Mouse (Mus musculus): Measurements from ENCODE around the gene Urb1. TPM values are rescaled to one million over a fixed set of nuclear protein-coding genes. Genes with fewer than 3 reads are reported as not detected.

The Urb1 gene
- polyA plus RNA-seq, 1 experiment from 2014 or later = 6.2 TPM

DNA sequence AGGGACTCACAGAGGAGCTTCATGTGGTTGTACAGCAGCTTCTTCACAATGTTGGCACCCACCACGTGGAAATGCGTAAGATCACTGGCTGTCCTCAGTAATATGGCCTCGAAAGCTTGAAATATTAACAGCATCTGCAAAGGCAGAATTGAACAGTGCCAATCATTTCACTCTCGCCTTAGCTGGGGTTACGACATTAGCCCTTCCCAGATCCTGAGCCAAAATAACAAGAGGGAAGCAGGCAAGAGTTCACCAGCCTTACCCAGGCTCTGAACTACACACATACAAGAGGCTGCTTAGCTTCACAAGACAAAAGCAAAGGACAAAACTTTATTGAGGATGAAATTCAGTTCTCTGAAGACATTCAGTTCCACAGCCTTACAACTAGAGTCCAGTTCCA lies 5.7 kb downstream of the Urb1 start:
- no peaks in the 10 kb centered on the region for H3K4me1 ChIP-seq (ENCODE audit: control insufficient read depth, insufficient read depth, low read length)
- H3K9me3 ChIP-seq (ENCODE audit: control insufficient read depth, low read length) = no peaks in the 10 kb centered on the region
- ATAC-seq = no peak
- no peaks in the 10 kb centered on the region for H3K27me3 ChIP-seq (replicated peaks; ENCODE audit: control insufficient read depth, insufficient read depth, low read length)
- H3K27ac ChIP-seq (ENCODE audit: low read length) = no peak overlapping the region
- WGBS = 84% methylated on average over 5 of the region's 5 CpGs
- H3K9ac ChIP-seq (ENCODE audit: low read depth, low read length) = no peak overlapping the region
- no peak overlapping the region for H3K4me2 ChIP-seq (ENCODE audit: low read depth, low read length)
- H3K4me3 ChIP-seq (ENCODE audit: low read length) = no peak overlapping the region
- peaks cover 11% of the 10 kb centered on the region; the same call in 1 of the 2 replicates for H3K36me3 ChIP-seq (ENCODE audit: control insufficient read depth, insufficient read depth, low read length)

DNA sequence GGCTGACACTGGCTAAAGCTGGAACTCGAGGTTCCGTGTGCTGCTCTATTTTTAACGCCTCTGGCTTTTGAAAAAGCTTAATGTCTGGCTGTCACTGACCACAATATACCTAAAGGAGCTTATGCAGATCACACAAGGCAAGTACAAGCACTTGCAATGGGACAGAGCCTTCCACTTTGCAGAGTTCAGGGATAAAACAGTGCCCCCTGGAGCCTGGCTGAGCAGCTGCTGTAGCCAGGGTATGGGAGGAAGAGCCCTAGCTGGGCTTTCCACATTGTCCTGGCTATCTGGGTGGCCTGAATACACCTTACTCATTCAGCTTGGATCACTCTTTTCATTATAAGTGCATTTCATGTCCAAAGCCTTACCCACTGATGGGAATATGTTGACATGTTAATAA lies 8.3 kb downstream of the Urb1 start:
- no peaks in the 10 kb centered on the region for H3K9me3 ChIP-seq (ENCODE audit: control insufficient read depth, low read length)
- H3K4me1 ChIP-seq (ENCODE audit: control insufficient read depth, insufficient read depth, low read length) = no peaks in the 10 kb centered on the region
- H3K4me2 ChIP-seq (ENCODE audit: low read depth, low read length) = no peak overlapping the region
- WGBS = 91% methylated on average over 3 of the region's 3 CpGs
- no peak overlapping the region for H3K27ac ChIP-seq (ENCODE audit: low read length)
- H3K36me3 ChIP-seq (ENCODE audit: control insufficient read depth, insufficient read depth, low read length) = peaks cover 11% of the 10 kb centered on the region
- H3K9ac ChIP-seq (ENCODE audit: low read depth, low read length) = no peak overlapping the region
- H3K4me3 ChIP-seq (ENCODE audit: low read length) = no peak overlapping the region
- H3K27me3 ChIP-seq (replicated peaks; ENCODE audit: control insufficient read depth, insufficient read depth, low read length) = no peaks in the 10 kb centered on the region
- ATAC-seq = no peak; the same call in 1 of the 2 replicates

DNA sequence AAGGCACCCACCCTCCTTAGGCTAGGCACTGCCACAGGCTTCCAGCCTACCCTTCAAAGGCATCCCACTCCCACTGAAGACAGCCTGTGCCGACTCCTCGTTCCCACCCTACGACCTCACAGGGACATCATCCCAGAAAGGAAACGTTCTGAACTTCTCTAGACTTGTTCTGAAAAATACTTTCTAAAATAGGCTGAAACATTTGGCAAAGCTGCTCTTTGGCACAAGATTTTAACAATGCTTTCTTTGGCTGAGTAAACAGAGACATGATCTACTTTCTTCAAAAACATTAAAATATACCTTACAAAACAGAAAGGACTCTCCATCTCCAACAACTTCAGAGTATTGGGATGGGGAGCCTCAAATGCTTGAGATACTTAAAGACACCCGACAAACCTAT lies 9.0 kb downstream of the Urb1 start:
- H3K9ac ChIP-seq (ENCODE audit: low read depth, low read length) = no peak overlapping the region
- 90% methylated on average over 5 of the region's 5 CpGs for WGBS
- H3K27ac ChIP-seq (ENCODE audit: low read length) = no peak overlapping the region
- no peak overlapping the region for H3K4me3 ChIP-seq (ENCODE audit: low read length)
- no peak overlapping the region for H3K4me2 ChIP-seq (ENCODE audit: low read depth, low read length)
- H3K4me1 ChIP-seq (ENCODE audit: control insufficient read depth, insufficient read depth, low read length) = no peaks in the 10 kb centered on the region
- ATAC-seq = no peak
- peaks cover 11% of the 10 kb centered on the region for H3K36me3 ChIP-seq (ENCODE audit: control insufficient read depth, insufficient read depth, low read length)
- no peaks in the 10 kb centered on the region for H3K27me3 ChIP-seq (replicated peaks; ENCODE audit: control insufficient read depth, insufficient read depth, low read length)
- no peaks in the 10 kb centered on the region for H3K9me3 ChIP-seq (ENCODE audit: control insufficient read depth, low read length)

DNA sequence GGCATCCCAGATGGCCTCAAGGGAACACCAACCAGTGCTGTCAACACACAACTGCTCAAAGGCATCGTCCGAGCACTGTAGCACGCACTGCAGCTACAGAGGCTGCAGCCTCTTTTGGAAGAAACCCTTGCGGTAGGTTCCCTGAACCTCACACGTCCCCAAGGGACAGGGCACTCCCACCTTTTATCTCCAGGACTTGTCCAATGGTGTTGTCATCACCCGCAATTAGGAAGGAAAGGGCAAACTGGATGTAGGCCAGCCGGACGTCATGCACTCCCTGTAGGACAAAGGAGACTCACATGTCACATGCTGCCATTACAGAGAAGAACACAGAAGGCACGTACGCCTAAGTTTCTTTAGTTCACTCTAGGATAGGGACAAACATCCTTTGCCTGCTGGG lies 10.4 kb downstream of the Urb1 start:
- 88% methylated on average over 10 of the region's 10 CpGs for WGBS
- Histone ChIP-seq H3K9me3 (ENCODE audit: control insufficient read depth, low read length) (no peaks in the 10 kb centered on the region), H3K4me3 (ENCODE audit: low read length) (no peak overlapping the region)

DNA sequence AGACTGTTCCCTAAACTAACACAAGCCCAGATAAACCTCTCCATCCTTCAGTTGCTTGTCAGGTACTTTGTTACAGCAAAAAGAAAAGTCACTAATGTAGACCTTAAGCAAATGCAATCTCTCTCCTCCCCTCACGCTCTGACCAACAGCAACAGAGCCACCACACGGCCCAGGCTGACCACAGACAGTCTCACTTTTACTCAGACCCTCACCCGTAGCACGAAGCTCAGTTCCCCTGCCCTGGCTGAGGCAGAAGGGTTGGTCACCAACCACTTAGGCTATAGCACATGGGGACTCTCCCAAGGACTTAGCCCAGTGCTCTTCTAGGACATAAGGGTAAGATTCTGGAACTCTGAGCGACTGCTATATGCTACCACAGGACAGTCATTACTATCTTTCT lies 11.4 kb downstream of the Urb1 start:
- H3K4me2 ChIP-seq (ENCODE audit: low read depth, low read length) = no peak overlapping the region
- H3K9ac ChIP-seq (ENCODE audit: low read depth, low read length) = no peak overlapping the region
- no peaks in the 10 kb centered on the region for H3K27me3 ChIP-seq (replicated peaks; ENCODE audit: control insufficient read depth, insufficient read depth, low read length)
- H3K27ac ChIP-seq (ENCODE audit: low read length) = no peak overlapping the region
- peaks cover 4% of the 10 kb centered on the region; the same call in 1 of the 2 replicates for H3K36me3 ChIP-seq (ENCODE audit: control insufficient read depth, insufficient read depth, low read length)
- ATAC-seq = no peak
- H3K9me3 ChIP-seq (ENCODE audit: control insufficient read depth, low read length) = no peaks in the 10 kb centered on the region
- H3K4me3 ChIP-seq (ENCODE audit: low read length) = no peak overlapping the region
- no peaks in the 10 kb centered on the region for H3K4me1 ChIP-seq (ENCODE audit: control insufficient read depth, insufficient read depth, low read length)
- 90% methylated on average over 5 of the region's 5 CpGs for WGBS

More for the DNA sequence above, 10.4 kb downstream of the Urb1 start:
- Histone ChIP-seq H3K36me3 (ENCODE audit: control insufficient read depth, insufficient read depth, low read length) (peaks cover 11% of the 10 kb centered on the region), H3K27ac (ENCODE audit: low read length) (no peak overlapping the region), H3K4me2 (ENCODE audit: low read depth, low read length) (no peak overlapping the region), H3K4me1 (ENCODE audit: control insufficient read depth, insufficient read depth, low read length) (no peaks in the 10 kb centered on the region), H3K27me3 (replicated peaks; ENCODE audit: control insufficient read depth, insufficient read depth, low read length) (no peaks in the 10 kb centered on the region), H3K9ac (ENCODE audit: low read depth, low read length) (no peak overlapping the region)
- no peak for ATAC-seq

DNA sequence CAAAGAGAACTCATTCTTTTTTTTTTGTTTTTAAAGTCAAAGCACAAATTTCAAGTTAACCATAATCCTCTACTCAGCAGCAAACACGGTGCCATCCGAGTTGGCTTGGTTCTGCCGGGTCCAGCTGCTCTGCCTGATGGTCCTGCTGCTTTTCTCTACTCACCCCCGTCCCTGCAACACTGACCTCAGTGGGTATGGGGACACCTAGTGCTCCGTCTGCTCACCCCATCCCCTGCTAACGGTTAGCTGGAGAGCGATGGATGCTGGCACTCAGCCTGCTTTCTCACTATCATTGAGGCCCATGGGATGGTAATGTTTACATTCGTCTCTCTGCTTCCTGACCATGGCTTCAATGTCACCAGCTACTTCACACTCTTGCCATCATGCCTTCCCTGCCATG lies 11.8 kb downstream of the Urb1 start:
- H3K27me3 ChIP-seq (replicated peaks; ENCODE audit: control insufficient read depth, insufficient read depth, low read length) = no peaks in the 10 kb centered on the region
- no peak overlapping the region for H3K9ac ChIP-seq (ENCODE audit: low read depth, low read length)
- no peaks in the 10 kb centered on the region for H3K9me3 ChIP-seq (ENCODE audit: control insufficient read depth, low read length)
- no peak overlapping the region for H3K4me2 ChIP-seq (ENCODE audit: low read depth, low read length)
- H3K4me1 ChIP-seq (ENCODE audit: control insufficient read depth, insufficient read depth, low read length) = no peaks in the 10 kb centered on the region
- WGBS = 84% methylated on average over 8 of the region's 8 CpGs
- ATAC-seq = no peak
- no peak overlapping the region for H3K27ac ChIP-seq (ENCODE audit: low read length)
- H3K4me3 ChIP-seq (ENCODE audit: low read length) = no peak overlapping the region
- H3K36me3 ChIP-seq (ENCODE audit: control insufficient read depth, insufficient read depth, low read length) = peaks cover 4% of the 10 kb centered on the region; the same call in 1 of the 2 replicates

DNA sequence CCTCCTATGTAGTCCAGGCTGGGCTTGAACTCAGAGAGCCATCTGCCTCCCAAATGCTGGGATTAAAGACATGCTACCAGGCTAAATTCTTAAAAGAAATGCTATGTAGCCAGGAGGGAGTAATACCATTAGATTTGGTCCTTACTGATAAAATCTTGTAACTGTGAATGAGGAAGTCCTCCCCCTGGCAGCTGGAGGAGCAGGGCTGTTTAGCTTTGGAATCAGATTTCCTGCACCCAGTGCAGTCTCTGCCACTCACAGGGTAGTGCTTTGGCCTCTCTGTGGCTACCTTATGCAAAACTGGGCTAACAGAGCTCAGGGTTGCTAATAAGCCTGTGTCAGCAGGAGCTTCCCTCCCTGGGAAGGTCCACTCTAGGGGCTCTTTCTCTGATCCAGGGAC lies 15.5 kb downstream of the Urb1 start:
- Histone ChIP-seq H3K27ac (ENCODE audit: low read length) (no peak overlapping the region), H3K27me3 (replicated peaks; ENCODE audit: control insufficient read depth, insufficient read depth, low read length) (no peaks in the 10 kb centered on the region), H3K36me3 (ENCODE audit: control insufficient read depth, insufficient read depth, low read length) (peaks cover 7% of the 10 kb centered on the region), H3K4me2 (ENCODE audit: low read depth, low read length) (no peak overlapping the region), H3K4me1 (ENCODE audit: control insufficient read depth, insufficient read depth, low read length) (no peaks in the 10 kb centered on the region), H3K9me3 (ENCODE audit: control insufficient read depth, low read length) (no peaks in the 10 kb centered on the region), H3K9ac (ENCODE audit: low read depth, low read length) (no peak overlapping the region), H3K4me3 (ENCODE audit: low read length) (no peak overlapping the region)
- ATAC-seq = no peak

DNA sequence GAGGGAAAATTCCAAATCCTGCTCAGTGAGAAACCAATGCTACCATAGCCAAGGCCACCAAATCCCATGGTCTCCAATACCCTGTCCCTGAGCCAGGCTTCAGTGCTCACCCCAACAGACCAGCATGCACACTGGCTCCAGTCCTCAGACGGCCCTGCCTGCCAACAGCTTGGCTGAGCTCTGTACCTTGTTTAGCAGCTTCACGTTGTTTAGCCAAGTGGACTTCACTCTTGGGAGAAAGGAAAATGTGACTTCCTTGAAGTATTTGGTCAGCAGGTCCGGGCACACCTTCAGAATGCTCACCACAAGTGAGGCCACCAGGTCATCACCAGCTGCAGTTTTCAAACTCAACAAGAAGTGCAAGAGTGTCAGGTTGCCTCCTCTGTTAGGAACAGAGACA lies 17.7 kb downstream of the Urb1 start:
- ATAC-seq = no peak
- 83% methylated on average over 3 of the region's 3 CpGs for WGBS
- Histone ChIP-seq H3K27me3 (replicated peaks; ENCODE audit: control insufficient read depth, insufficient read depth, low read length) (no peaks in the 10 kb centered on the region), H3K9me3 (ENCODE audit: control insufficient read depth, low read length) (no peaks in the 10 kb centered on the region), H3K36me3 (ENCODE audit: control insufficient read depth, insufficient read depth, low read length) (peaks cover 15% of the 10 kb centered on the region), H3K27ac (ENCODE audit: low read length) (no peak overlapping the region), H3K4me3 (ENCODE audit: low read length) (no peak overlapping the region), H3K4me2 (ENCODE audit: low read depth, low read length) (no peak overlapping the region), H3K9ac (ENCODE audit: low read depth, low read length) (no peak overlapping the region), H3K4me1 (ENCODE audit: control insufficient read depth, insufficient read depth, low read length) (no peaks in the 10 kb centered on the region)

DNA sequence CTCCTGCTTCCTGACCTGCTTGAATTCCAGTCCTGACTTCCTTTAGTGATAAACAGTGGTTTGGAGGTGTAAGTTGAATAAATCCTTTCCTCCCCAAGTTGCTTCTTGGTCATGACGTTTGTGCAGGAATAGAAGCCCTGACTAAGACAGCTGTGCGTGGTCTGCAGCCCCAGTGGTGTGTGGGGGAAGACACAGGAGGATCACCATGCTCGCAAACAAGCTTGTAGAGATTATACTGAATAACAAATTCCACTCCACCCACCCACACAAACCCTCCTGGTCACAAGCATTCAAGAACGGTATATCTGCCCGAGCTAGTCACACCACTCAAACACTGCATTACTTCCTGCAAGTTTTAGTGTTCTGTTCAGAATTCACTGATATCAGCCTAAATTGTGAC lies 18.1 kb downstream of the Urb1 start:
- no peak overlapping the region for H3K4me3 ChIP-seq (ENCODE audit: low read length)
- WGBS = 85% methylated on average over 5 of the region's 5 CpGs
- no peak overlapping the region for H3K9ac ChIP-seq (ENCODE audit: low read depth, low read length)
- no peaks in the 10 kb centered on the region for H3K9me3 ChIP-seq (ENCODE audit: control insufficient read depth, low read length)
- no peaks in the 10 kb centered on the region for H3K27me3 ChIP-seq (replicated peaks; ENCODE audit: control insufficient read depth, insufficient read depth, low read length)
- no peak overlapping the region for H3K27ac ChIP-seq (ENCODE audit: low read length)
- H3K4me2 ChIP-seq (ENCODE audit: low read depth, low read length) = no peak overlapping the region
- no peaks in the 10 kb centered on the region for H3K4me1 ChIP-seq (ENCODE audit: control insufficient read depth, insufficient read depth, low read length)
- no peak for ATAC-seq
- peaks cover 16% of the 10 kb centered on the region for H3K36me3 ChIP-seq (ENCODE audit: control insufficient read depth, insufficient read depth, low read length)

DNA sequence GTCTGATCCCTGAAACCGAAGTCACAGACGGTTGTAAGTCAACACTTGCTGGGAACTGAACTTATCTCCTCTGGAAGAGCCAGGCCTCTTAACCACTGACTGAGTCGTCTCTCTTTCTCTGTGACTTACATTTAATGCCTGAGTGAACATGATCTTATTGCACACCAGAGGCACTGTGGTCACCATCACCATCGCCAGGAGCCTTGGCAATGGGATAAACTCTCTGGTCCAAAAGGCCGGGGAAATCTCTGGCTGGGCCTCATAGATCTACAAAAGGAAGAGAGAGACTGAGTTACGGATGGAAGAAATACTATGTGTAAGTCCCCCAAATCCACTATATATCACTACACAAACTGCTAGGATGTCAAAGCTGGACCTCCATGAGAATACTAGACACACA lies 19.3 kb downstream of the Urb1 start:
- Histone ChIP-seq H3K4me1 (ENCODE audit: control insufficient read depth, insufficient read depth, low read length) (no peaks in the 10 kb centered on the region), H3K9ac (ENCODE audit: low read depth, low read length) (no peak overlapping the region), H3K9me3 (ENCODE audit: control insufficient read depth, low read length) (no peaks in the 10 kb centered on the region), H3K27ac (ENCODE audit: low read length) (no peak overlapping the region), H3K4me2 (ENCODE audit: low read depth, low read length) (no peak overlapping the region), H3K4me3 (ENCODE audit: low read length) (no peak overlapping the region), H3K36me3 (ENCODE audit: control insufficient read depth, insufficient read depth, low read length) (peaks cover 19% of the 10 kb centered on the region), H3K27me3 (replicated peaks; ENCODE audit: control insufficient read depth, insufficient read depth, low read length) (no peaks in the 10 kb centered on the region)
- WGBS = 93% methylated on average over 6 of the region's 6 CpGs
- no peak for ATAC-seq
